Mouse (Mus musculus) induced T-regulatory cell, adult 2 months (primary cell): ENCODE data around the gene Pigm.

Experiments used
- DNase-seq: peaks from one replicate; pipeline ENCODE4 v3.0.0-alpha.2; 2012; ENCODE audit warnings: low read depth

Pigm gene

DNA sequence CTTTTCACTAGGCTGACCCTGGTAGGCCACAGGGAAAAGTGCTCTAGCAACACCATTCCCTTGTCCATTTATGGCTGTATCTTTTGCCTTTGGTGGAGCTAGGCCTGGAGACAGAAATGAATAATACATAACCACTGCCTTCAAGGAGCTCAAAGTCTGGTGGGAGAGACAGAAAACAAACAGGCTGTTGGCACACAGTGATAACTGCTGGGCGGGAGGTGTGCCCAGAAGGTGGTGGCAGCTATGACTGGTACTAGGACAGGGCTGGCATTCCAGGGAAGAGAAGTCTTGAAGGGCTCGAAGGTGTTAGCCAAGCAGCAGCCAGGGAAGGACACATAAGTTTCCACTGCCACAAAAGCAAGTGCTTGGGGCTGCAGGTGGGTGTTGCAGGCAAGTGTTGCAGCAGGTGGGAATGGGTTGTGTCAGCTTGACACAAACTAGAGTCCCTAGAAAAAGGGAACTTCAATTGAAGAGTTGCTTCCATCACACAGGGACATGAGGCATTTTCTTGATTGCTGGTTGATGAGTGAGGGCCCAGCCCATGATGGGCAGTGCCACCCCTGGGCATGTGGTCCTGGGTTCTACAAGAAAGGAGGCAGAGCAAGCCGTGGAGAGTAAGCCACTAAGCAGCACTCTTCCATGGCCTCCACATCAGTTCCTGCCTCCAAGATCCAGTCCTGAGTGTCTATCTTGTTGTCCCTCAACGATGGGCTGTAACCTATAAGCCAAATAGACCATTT, 37.3 kb downstream of the Pigm start:
- no peak for DNase-seq

DNA sequence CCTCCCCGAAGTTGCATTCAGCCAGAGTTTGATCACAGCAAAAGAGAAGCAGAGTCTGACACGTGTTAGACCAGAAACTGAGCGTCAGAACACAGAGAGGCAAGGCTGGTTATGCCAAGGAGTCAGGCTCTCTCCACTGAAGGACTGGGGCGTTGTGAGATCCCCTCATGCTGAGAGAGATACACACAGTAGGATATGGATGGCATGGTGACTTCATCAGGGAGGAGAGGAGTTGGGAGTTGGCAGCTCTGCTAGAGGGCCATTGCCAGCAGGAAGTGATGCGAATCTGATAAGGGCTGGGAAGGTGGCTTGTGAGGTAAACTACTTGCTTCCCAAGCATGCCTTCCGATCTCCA, 37.9 kb downstream of the Pigm start:
- DNase-seq = no peak

DNA sequence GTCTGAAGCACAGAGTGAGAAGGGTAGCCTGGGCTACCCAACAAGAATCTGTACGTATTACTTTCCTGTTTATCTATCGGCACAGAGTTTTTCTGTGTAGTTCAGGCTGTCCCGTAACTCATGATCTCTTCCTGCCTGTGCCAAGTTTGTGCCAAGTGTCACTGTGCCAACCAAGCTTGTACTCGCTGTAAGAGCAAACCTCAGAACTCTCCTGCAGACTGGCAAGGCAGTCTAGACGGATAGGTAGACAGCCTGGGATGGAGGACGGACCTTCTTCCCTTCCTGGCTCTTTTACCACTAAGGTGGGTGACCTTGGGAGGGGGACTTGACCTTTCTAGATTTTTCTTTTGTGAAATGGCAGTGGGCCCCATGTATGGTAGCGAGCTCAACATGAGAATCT, 38.7 kb downstream of the Pigm start:
- no peak for DNase-seq

DNA sequence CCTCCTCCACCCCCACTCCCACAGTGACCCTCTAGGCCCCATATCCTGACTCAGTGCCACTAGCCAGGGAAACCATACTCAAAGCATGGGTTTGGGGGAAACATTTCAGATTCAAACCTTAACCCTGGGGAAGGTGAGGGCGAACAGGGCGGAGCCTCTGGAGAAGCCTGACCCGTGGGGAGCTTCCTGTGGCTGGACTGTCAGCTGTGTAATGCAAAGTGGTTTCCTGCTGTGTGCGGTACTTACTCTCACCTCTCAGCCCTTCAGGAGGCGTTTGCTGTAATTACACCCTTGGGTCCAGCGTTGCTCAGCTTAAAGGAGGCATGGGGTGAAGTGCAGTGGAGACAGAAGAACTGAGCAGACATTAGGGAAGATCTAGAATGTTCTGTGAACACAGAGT, 41.8 kb downstream of the Pigm start:
- DNase-seq = no peak

DNA sequence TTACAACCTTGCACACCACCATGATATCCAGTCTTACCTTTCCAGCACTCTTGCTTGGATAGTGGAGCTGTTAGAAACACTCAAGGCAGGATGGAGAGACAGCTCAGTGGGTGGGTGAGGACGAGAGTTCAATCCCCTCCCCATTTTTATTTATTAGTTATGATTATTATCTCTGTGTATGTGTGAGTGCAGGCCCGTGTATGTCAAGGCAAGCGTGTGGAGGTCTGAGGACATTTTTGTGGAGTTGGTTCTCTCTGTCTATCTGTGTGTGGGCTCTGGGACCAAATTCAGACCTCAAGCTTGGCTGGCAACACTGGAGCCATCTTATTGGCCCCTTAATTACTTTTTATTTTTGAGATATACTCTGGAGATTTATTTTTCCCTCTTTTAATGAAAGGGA, 42.3 kb downstream of the Pigm start:
- no peak for DNase-seq

DNA sequence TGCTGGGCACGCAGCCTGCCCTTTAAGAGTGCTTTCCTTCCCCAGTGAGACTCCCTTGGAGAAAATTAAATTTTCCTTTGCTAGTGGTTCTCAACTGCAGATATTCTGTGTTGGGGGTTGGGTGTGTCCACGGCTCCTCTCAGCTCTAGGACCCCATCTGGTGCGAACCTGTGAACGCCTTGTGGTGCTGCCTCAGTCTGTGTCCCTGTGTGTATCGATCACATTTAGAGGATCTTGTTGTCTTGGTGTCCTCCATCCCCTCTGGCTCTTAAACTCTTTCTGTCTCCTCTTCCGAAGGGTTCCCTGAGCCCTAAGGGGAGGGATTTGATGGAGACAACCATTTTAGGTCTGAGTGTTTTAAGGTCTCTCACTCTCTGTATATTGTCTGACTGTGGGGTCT, 43.8 kb downstream of the Pigm start:
- DNase-seq = no peak

DNA sequence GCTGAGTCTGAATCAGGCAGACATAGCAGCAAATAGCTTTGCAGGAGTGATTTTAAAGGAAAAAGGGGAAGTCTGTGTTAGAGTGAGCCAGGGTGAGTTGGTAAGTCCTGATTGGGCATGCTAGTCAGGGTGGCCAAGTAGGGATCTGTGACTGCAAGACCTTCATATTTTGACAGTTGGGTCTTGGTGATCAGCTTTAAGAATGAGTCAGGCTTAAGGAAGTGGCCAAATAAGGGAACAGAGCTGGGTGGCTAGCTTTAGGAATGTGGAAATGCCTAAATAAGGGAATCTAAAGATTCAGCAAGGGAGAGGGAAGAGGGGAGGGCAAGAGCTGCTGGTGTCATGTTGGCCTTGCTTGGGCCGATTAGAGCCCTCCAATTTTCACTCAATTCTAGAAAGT, 47.0 kb downstream of the Pigm start:
- no peak for DNase-seq

DNA sequence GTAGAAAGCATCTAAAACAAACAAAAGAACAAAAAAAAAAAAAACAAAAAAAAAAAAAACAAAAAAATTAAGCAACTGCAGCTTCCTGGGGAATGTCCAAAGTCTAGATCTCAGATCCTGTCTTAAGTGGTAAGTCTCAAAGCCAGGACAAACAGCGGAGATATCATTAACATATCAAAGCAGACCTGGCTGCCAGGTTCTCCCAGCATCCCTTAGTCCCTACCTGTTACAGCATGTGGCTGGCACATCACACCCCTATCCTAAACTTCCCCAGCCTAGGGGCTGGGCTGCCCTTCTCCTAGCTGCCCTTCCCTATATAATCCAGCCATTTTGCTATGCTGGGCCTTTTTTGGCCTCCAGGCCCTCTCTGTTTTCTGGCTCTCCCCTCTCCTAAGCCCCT, 50.1 kb downstream of the Pigm start:
- no peak for DNase-seq

DNA sequence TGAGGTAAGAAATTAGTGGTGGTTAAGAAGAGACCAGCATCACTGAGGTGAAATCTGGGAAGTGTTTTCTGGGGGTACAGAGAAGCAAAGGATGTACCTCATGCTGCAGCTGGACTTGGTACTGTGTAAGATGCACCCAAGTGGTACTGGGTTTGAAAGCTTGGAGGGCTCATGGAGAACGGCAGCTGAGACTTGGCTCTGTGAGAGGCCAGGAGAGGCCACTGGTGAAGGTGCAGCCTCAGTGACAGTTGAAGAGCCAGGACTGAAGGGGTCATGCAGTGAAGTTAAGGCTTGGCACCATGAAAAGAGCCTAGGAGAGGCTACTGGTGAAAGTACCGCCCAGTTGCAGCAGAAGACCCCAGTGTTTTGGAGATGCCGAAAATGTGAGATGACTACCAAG, 51.5 kb downstream of the Pigm start:
- no peak for DNase-seq

DNA sequence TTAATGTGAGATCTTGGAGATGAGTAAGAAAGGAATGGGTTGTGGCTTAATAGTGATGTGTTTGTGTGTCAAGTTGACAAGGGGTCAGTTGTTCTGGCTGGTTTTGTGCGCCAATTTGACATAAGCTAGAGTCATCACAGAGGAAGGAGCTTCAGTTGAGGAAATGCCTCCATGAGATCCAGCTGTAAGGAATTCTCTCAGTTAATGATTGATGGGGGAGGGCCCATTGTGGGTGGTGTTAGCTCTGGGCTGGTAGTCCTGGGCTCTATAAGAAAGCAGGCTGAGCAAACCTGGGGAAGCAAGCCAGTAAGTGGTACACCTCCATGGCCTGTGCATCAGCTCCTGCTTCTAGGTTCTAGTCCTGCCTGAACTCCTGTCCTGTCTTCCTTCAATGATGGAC, 52.3 kb downstream of the Pigm start:
- no peak for DNase-seq

DNA sequence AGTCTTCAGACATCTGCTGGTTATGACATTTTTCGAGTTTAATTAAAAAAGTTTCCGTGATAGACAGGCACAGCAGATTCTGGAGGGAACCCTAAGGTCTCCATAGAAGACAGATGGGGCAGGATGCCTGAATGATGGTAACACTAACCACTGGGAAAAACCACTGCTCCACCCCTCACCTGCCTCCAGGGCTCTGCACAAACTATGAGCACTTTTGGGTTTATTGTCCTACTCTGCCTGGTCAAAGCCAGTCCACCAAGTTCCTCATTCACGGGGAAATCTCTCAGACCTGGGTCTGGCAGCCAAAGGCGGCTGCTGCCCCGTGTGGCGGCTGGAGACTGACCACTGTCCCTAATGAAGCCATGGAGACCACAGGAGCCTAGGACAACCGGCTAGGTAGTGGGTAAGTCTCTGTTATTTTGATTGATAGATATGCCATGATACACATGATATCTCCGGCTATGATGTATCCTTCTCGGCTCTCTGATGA, 54.4 kb downstream of the Pigm start:
- DNase-seq = no peak

DNA sequence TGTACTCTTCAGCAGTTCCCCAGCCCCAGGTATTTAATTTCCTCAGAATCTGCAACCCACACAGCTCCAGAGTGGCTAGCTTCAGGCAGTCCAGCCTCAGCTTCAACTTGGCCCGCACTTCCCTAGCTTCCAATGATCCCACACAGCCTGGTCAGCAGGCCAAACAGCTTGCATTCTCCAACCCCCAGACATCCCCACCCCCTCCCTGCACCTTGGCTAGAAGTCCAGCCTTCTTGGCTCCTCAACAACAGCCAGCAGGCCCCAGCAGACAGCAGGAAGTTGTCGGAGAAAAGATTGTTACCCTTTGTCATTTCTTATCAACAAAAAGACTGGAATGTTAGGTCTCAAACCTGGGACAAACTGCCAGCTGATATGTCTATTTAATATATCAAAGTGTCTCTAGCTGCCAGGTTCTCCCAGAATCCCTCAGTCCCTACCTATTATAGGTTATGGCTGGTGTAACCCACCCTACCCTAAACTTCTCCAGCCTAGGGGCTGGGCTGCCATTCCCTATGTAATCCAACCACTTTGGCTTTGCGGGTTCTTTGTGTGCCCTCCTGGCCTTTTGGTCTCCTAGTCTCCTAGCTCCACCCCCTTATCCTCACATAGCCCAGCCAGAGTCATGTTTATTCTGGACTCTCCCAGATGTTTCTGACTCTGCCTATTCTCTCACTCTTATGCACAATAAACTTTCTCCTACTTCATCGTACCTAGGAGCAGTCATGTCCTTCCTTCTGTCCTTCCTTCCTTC, 55.7 kb downstream of the Pigm start:
- DNase-seq = no peak

DNA sequence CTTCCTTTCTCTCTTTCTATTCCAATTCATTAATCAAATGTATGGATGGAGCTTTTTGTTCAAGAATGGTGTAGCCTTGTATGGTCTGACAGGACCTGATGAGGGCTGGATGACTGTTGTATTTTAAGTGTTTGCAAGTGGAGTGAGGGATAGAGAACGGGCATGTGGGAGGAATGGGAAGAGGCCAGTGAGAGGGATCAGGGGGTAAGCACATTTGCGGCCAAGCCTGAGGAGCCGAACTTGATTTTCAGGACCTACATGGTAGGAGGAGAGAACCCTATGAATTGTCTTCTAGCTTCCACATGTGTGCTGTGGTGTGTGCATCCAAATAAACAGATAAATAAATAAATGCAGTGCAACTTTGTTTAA, 56.2 kb downstream of the Pigm start:
- no peak for DNase-seq

DNA sequence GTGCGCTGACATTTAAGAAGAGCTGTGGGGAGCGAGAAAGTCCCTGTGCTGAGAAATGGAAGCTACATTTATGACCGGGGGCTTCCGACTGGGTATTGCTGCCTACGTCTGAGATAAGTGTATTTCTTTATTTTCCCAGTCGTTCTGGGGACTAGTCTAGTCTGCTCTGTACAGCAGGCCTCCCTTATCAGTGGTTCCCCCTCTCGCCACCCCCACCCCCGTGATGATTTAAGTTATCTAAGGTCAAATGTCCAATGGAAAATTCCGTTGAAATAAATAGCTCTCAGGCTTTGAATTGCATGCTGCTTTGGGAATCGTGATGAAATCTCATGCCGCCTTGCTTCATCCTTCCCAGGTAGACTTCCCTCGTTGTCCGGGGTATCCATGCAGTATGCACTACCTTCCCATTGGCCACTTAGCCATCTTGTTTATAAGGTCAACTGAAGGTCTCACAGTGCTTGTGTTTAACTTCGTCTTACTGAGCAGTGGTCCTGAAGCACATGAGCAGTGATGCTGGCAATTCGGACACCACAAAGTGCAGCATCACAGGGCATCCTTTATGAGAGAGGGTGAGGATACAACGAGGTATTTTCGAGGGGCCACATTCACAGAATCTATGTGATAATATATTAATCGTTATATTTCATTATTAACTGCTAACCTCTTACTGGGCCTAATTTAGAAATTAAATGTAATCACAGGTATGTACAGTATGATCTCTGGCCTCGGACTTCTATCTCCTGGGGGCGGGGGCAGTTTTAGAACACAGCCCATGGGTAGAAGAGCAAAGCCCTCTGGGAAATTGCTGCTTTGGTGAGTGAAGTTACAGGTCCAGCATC, 56.9 kb downstream of the Pigm start:
- DNase-seq = no peak
